Mouse (Mus musculus): ENCODE measurements around the gene Olfr467. TPM values are rescaled to one million over a fixed set of nuclear protein-coding genes. Genes with fewer than 3 reads are reported as not detected.
"Not testable (repeated sequence)": the region's sequence is repeated elsewhere in the genome, so short reads cannot be mapped to it uniquely, and the experiment has no call there.

The Olfr467 gene
- polyA plus RNA-seq (2016; fragmentation: Nextera tagmentation; extraction: Ambion mirVana): not detected in 2 replicates

- no peak within 1 kb of the TSS for H3K27ac ChIP-seq
- no peak for DNase-seq (ENCODE audit: low spot score)
- no peaks in the 10 kb centered on the region for H3K4me1 ChIP-seq
- H3K36me3 ChIP-seq: no peaks in the 10 kb centered on the region
- H3K27me3 ChIP-seq (ENCODE audit: insufficient read depth, poor library complexity, severe bottlenecking): no peaks in the 10 kb centered on the region
- no peak within 1 kb of the TSS for H3K4me3 ChIP-seq
- H3K9me3 ChIP-seq: no peaks in the 10 kb centered on the region
Observed at GRCm38 (mm10) chr7:107811963-107812362, at the start of gene Olfr467. Gene Olfr467 (plus strand): TSS chr7:107812263.

- H3K9me3 ChIP-seq: no peaks in the 10 kb centered on the region
- H3K27me3 ChIP-seq (ENCODE audit: insufficient read depth, poor library complexity, severe bottlenecking): no peaks in the 10 kb centered on the region
- no peak overlapping the region for H3K27ac ChIP-seq
- DNase-seq (ENCODE audit: low spot score): no peak
- no peak overlapping the region for H3K4me3 ChIP-seq
- H3K4me1 ChIP-seq: no peaks in the 10 kb centered on the region
- WGBS: 65% methylated on average over 6 of the region's 6 CpGs
- no peaks in the 10 kb centered on the region for H3K36me3 ChIP-seq
Observed at GRCm38 (mm10) chr7:107770812-107771211, 41.3 kb upstream of the Olfr467 start.

GRCm38 (mm10) chr7:107778216-107778615 is 33.8 kb upstream of the Olfr467 start:
- DNase-seq (ENCODE audit: low spot score): no peak
- WGBS: 73% methylated on average over 1 of the region's 1 CpGs
- H3K36me3 ChIP-seq: no peaks in the 10 kb centered on the region
- H3K4me3 ChIP-seq: no peak overlapping the region
- H3K4me1 ChIP-seq: no peaks in the 10 kb centered on the region
- no peaks in the 10 kb centered on the region for H3K9me3 ChIP-seq
- no peak overlapping the region for H3K27ac ChIP-seq
- no peaks in the 10 kb centered on the region for H3K27me3 ChIP-seq (ENCODE audit: insufficient read depth, poor library complexity, severe bottlenecking)

GRCm38 (mm10) chr7:107779611-107780010 is 32.5 kb upstream of the Olfr467 start:
- H3K4me3 ChIP-seq: no peak overlapping the region
- H3K36me3 ChIP-seq: no peaks in the 10 kb centered on the region
- WGBS: 41% methylated on average over 4 of the region's 4 CpGs
- H3K9me3 ChIP-seq: no peaks in the 10 kb centered on the region
- no peak for DNase-seq (ENCODE audit: low spot score)
- no peaks in the 10 kb centered on the region for H3K4me1 ChIP-seq
- H3K27me3 ChIP-seq (ENCODE audit: insufficient read depth, poor library complexity, severe bottlenecking): no peaks in the 10 kb centered on the region
- H3K27ac ChIP-seq: no peak overlapping the region

- Histone ChIP-seq H3K36me3 (no peaks in the 10 kb centered on the region), H3K4me3 (no peak overlapping the region), H3K27me3 (ENCODE audit: insufficient read depth, poor library complexity, severe bottlenecking) (no peaks in the 10 kb centered on the region), H3K27ac (no peak overlapping the region), H3K4me1 (no peaks in the 10 kb centered on the region), H3K9me3 (no peaks in the 10 kb centered on the region)
- 54% methylated on average over 3 of the region's 3 CpGs for WGBS
- DNase-seq (ENCODE audit: low spot score): no peak
Observed at GRCm38 (mm10) chr7:107787977-107788620, 24.0 kb upstream of the Olfr467 start.

- Histone ChIP-seq H3K27ac (no peak overlapping the region), H3K27me3 (ENCODE audit: insufficient read depth, poor library complexity, severe bottlenecking) (no peaks in the 10 kb centered on the region), H3K9me3 (no peaks in the 10 kb centered on the region), H3K4me3 (no peak overlapping the region), H3K36me3 (no peaks in the 10 kb centered on the region), H3K4me1 (no peaks in the 10 kb centered on the region)
- 81% methylated on average over 2 of the region's 2 CpGs for WGBS
- no peak for DNase-seq (ENCODE audit: low spot score)
Observed at GRCm38 (mm10) chr7:107796500-107796899, 15.6 kb upstream of the Olfr467 start.

- H3K4me3 ChIP-seq: no peak within 1 kb of the TSS
- no peak for DNase-seq (ENCODE audit: low spot score)
- H3K4me1 ChIP-seq: no peaks in the 10 kb centered on the region
- 87% methylated on average over 2 of the region's 2 CpGs for WGBS
- H3K36me3 ChIP-seq: no peaks in the 10 kb centered on the region
- H3K27ac ChIP-seq: no peak within 1 kb of the TSS
- no peaks in the 10 kb centered on the region for H3K27me3 ChIP-seq (ENCODE audit: insufficient read depth, poor library complexity, severe bottlenecking)
- H3K9me3 ChIP-seq: no peaks in the 10 kb centered on the region
Observed at GRCm38 (mm10) chr7:107801108-107801507, 11.0 kb upstream of the Olfr467 start, which contains the start of gene Ovch2. Gene Ovch2 (minus strand): TSS chr7:107801208.

- H3K4me3 ChIP-seq: no peak overlapping the region
- H3K27me3 ChIP-seq (ENCODE audit: insufficient read depth, poor library complexity, severe bottlenecking): no peaks in the 10 kb centered on the region
- no peak for DNase-seq (ENCODE audit: low spot score)
- no peaks in the 10 kb centered on the region for H3K9me3 ChIP-seq
- H3K4me1 ChIP-seq: no peaks in the 10 kb centered on the region
- H3K36me3 ChIP-seq: no peaks in the 10 kb centered on the region
- H3K27ac ChIP-seq: no peak overlapping the region
- 79% methylated on average over 3 of the region's 3 CpGs for WGBS
Observed at GRCm38 (mm10) chr7:107802138-107802537, 9.9 kb upstream of the Olfr467 start.

GRCm38 (mm10) chr7:107819442-107819841 is 7.4 kb downstream of the Olfr467 start:
- H3K36me3 ChIP-seq: no peaks in the 10 kb centered on the region
- no peaks in the 10 kb centered on the region for H3K27me3 ChIP-seq (ENCODE audit: insufficient read depth, poor library complexity, severe bottlenecking)
- H3K4me1 ChIP-seq: no peaks in the 10 kb centered on the region
- DNase-seq (ENCODE audit: low spot score): no peak
- H3K27ac ChIP-seq: no peak overlapping the region
- no peaks in the 10 kb centered on the region for H3K9me3 ChIP-seq
- H3K4me3 ChIP-seq: no peak overlapping the region

GRCm38 (mm10) chr7:107823867-107824266 is 11.8 kb downstream of the Olfr467 start:
- DNase-seq (ENCODE audit: low spot score); H3K27ac ChIP-seq; H3K4me3 ChIP-seq; H3K4me1 ChIP-seq; H3K27me3 ChIP-seq (ENCODE audit: insufficient read depth, poor library complexity, severe bottlenecking); H3K9me3 ChIP-seq; H3K36me3 ChIP-seq: not testable (repeated sequence)
- WGBS: 61% methylated on average over 2 of the region's 2 CpGs

GRCm38 (mm10) chr7:107825441-107825840 is 13.4 kb downstream of the Olfr467 start, which contains the start of gene Olfr469:
Gene Olfr469 (minus strand): TSS chr7:107825541.
- not testable (repeated sequence) for H3K36me3 ChIP-seq; H3K9me3 ChIP-seq; H3K27ac ChIP-seq; H3K4me1 ChIP-seq; DNase-seq (ENCODE audit: low spot score); H3K27me3 ChIP-seq (ENCODE audit: insufficient read depth, poor library complexity, severe bottlenecking); H3K4me3 ChIP-seq

GRCm38 (mm10) chr7:107841719-107842118 is 29.7 kb downstream of the Olfr467 start:
- DNase-seq (ENCODE audit: low spot score): no peak
- no peaks in the 10 kb centered on the region for H3K9me3 ChIP-seq
- no peak overlapping the region for H3K4me3 ChIP-seq
- no peak overlapping the region for H3K27ac ChIP-seq
- no peaks in the 10 kb centered on the region for H3K36me3 ChIP-seq
- 73% methylated on average over 1 of the region's 1 CpGs for WGBS
- no peaks in the 10 kb centered on the region for H3K27me3 ChIP-seq (ENCODE audit: insufficient read depth, poor library complexity, severe bottlenecking)
- no peaks in the 10 kb centered on the region for H3K4me1 ChIP-seq

- H3K4me1 ChIP-seq; H3K4me3 ChIP-seq; H3K27me3 ChIP-seq (ENCODE audit: insufficient read depth, poor library complexity, severe bottlenecking); H3K36me3 ChIP-seq; DNase-seq (ENCODE audit: low spot score); H3K9me3 ChIP-seq; H3K27ac ChIP-seq: not testable (repeated sequence)
- WGBS: 64% methylated on average over 1 of the region's 1 CpGs
Observed at GRCm38 (mm10) chr7:107847390-107847789, 35.3 kb downstream of the Olfr467 start, which contains the start of gene Olfr470. Gene Olfr470 (minus strand): TSS chr7:107847490.

Measured in heart, embryonic 10.5 days (tissue).